Mouse (Mus musculus) kidney, embryonic 16.5 days (tissue): Measurements from ENCODE around the gene Zfp628. TPM values are rescaled to one million over a fixed set of nuclear protein-coding genes. Genes with fewer than 3 reads are reported as not detected.
"Not testable (repeated sequence)": the region's sequence is repeated elsewhere in the genome, so short reads cannot be mapped to it uniquely, and the experiment has no call there.

Experiments
- ATAC-seq: fragments of 200-750 bp; cut with Nextera tagmentation; 2 replicates; pipeline ENCODE4 v1.8.0; 2017; ENCODE audit warnings: moderate TSS enrichment; ENCODE audit not compliant: low FRiP score, low TSS enrichment
- H3K27ac ChIP-seq: fragments of 300-500 bp; sonication (generic); 2 replicates; pipeline ENCODE4 v1.5.1; 2014; ENCODE audit warnings: low read length
- H3K27me3 ChIP-seq: fragments of 300-500 bp; sonication (generic); 2 replicates; pipeline ENCODE4 v1.6.1; 2014; ENCODE audit warnings: low read length, control low read depth, mixed read lengths; ENCODE audit not compliant: insufficient read depth
- H3K36me3 ChIP-seq: fragments of 300-500 bp; sonication (generic); 2 replicates; pipeline ENCODE4 v1.6.1; 2014; ENCODE audit warnings: low read length, control low read depth, mixed read lengths; ENCODE audit not compliant: insufficient read depth
- H3K4me1 ChIP-seq: fragments of 300-500 bp; sonication (generic); 2 replicates; pipeline ENCODE4 v1.6.1; 2014; ENCODE audit warnings: low read length, control low read depth, mixed read lengths; ENCODE audit not compliant: insufficient read depth
- H3K4me2 ChIP-seq: fragments of 300-500 bp; sonication (generic); replicated peaks from 2 replicates; pipeline ENCODE4 v1.6.1; 2014; ENCODE audit warnings: low read depth, low read length
- H3K4me3 ChIP-seq: fragments of 300-500 bp; sonication (generic); 2 replicates; pipeline ENCODE4 v1.5.1; 2014; ENCODE audit warnings: mild to moderate bottlenecking, low read length
- H3K9ac ChIP-seq: fragments of 300-500 bp; sonication (generic); replicated peaks from 2 replicates; pipeline ENCODE4 v1.6.1; 2014; ENCODE audit warnings: low read length
- H3K9me3 ChIP-seq: fragments of 300-500 bp; sonication (generic); 2 replicates; pipeline ENCODE4 v1.6.1; 2016; ENCODE audit warnings: low read length, control low read depth
- WGBS: fragments of 180-500 bp; shearing (Covaris S2); extraction: QIAGEN DNeasy Blood & Tissue Kit; methylation state at CpG from one replicate; pipeline ENCODE4 v1.1.7; 2014; 5-methylcytosine and 5-hydroxymethylcytosine counted together
- polyA plus RNA-seq: library from polyadenylated mRNA; unstranded; fragments of >200 nt; fragmentation: Nextera tagmentation; extraction: Ambion mirVana; gene quantifications from 2 replicates; pipeline ENCODE4 v1.2.1, GENCODE M21; 2015

Zfp628 gene
- 3.6 and 4.2 TPM in 2 replicates for polyA plus RNA-seq

GRCm38 (mm10) chr7:4915007-4915665, at the start of gene Zfp628:
TSS of gene Zfp628 (plus strand) at chr7:4915217.
- 0% methylated on average over 55 of the region's 56 CpGs for WGBS
- Histone ChIP-seq H3K4me3 (peak within 1 kb of the TSS; percentile 80), H3K9me3 (no peaks in the 10 kb centered on the region), H3K36me3 (peaks cover 29% of the 10 kb centered on the region), H3K9ac (peak within 1 kb of the TSS; percentile 96), H3K4me1 (peaks cover 17% of the 10 kb centered on the region), H3K4me2 (peak within 1 kb of the TSS; percentile 65), H3K27ac (peak within 1 kb of the TSS; percentile 98), H3K27me3 (no peaks in the 10 kb centered on the region)
- peak; percentile 87 for ATAC-seq

- H3K4me2 ChIP-seq: peak overlapping the region; percentile 60
- ATAC-seq: peak; percentile 100
- peak overlapping the region; percentile 52; the same call in 1 of the 2 replicates for H3K27ac ChIP-seq
- no peaks in the 10 kb centered on the region for H3K27me3 ChIP-seq
- H3K9ac ChIP-seq: peak overlapping the region; percentile 73
- no peaks in the 10 kb centered on the region for H3K36me3 ChIP-seq
- H3K4me1 ChIP-seq: peaks cover 5% of the 10 kb centered on the region
- H3K4me3 ChIP-seq: peak overlapping the region; percentile 55
- 3% methylated on average over 40 of the region's 40 CpGs for WGBS
- no peaks in the 10 kb centered on the region for H3K9me3 ChIP-seq
Observed at GRCm38 (mm10) chr7:4865579-4866493, 49.2 kb upstream of the Zfp628 start.

GRCm38 (mm10) chr7:4866631-4867180, 48.3 kb upstream of the Zfp628 start:
- Histone ChIP-seq H3K27me3 (no peaks in the 10 kb centered on the region), H3K4me2 (peak overlapping the region; percentile 60), H3K27ac (peak overlapping the region; percentile 52; the same call in 1 of the 2 replicates), H3K4me1 (peaks cover 5% of the 10 kb centered on the region), H3K9ac (peak overlapping the region; percentile 65), H3K36me3 (no peaks in the 10 kb centered on the region), H3K9me3 (no peaks in the 10 kb centered on the region), H3K4me3 (peak overlapping the region; percentile 55)
- ATAC-seq: no peak
- 48% methylated on average over 10 of the region's 10 CpGs for WGBS

DNA sequence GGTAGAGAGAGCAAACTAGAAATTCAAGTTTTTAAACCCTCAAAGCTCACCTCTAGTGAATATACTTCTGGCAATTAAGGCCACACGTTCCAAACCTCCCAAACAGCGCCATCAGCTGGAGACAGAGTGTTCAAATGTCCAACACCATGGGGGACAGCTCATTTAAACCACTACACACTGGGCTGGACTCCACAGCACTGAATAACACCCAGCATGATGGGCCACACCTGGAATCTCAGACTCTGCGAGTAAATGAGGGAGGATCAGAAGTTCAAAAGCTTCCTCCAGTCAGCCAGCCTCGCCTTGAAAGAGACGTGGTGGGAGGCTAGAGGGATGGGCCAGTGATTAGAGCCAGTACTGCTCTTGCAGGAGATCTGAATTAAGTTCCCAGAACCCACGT, 44.9 kb upstream of the Zfp628 start, which contains the start of gene Isoc2b:
Gene Isoc2b (minus strand): TSS at position 126 of the 400 bp plus-strand sequence.
- Histone ChIP-seq H3K9ac (no peak within 1 kb of the TSS), H3K27ac (no peak within 1 kb of the TSS), H3K4me1 (peaks cover 5% of the 10 kb centered on the region), H3K9me3 (no peaks in the 10 kb centered on the region), H3K4me3 (no peak within 1 kb of the TSS), H3K4me2 (no peak within 1 kb of the TSS), H3K36me3 (no peaks in the 10 kb centered on the region), H3K27me3 (no peaks in the 10 kb centered on the region)
- 54% methylated on average over 6 of the region's 6 CpGs for WGBS
- no peak for ATAC-seq

DNA sequence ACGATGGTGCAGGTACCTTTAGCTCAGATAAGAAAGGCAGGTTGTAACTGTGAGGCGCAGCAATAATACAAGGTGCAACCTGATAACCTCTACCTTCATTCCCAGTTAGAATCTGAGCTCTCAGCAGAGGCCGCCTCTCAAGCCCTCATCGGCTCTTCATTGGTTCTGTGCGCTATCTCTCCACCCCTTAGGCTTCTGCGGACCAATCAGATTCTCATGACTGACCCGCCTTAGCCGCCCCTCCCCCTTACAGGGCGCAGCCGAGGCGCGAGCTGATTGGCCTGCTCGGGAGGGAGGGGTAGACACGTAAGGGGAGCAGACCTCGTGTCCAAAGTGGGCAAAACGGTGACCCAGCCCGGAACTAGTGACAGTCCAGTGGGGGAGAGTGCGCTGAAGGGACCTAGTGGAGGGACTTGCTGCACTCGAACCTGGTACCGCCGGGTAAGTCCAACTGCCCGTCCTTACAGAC, 38.2 kb upstream of the Zfp628 start, which contains the start of gene Isoc2a:
Gene Isoc2a (plus strand): TSS at position 401 of the 469 bp plus-strand sequence.
- under 1% methylated on average over 21 of the region's 22 CpGs for WGBS
- Histone ChIP-seq H3K4me3 (peak within 1 kb of the TSS; percentile 66), H3K36me3 (no peaks in the 10 kb centered on the region), H3K27ac (peak within 1 kb of the TSS; percentile 40; the same call in 1 of the 2 replicates), H3K4me2 (peak within 1 kb of the TSS; percentile 93), H3K9me3 (no peaks in the 10 kb centered on the region), H3K27me3 (no peaks in the 10 kb centered on the region), H3K4me1 (peaks cover 15% of the 10 kb centered on the region), H3K9ac (peak within 1 kb of the TSS; percentile 74)
- ATAC-seq: peak; percentile 100

GRCm38 (mm10) chr7:4877226-4877625, 37.8 kb upstream of the Zfp628 start:
- Histone ChIP-seq H3K27ac (no peak overlapping the region), H3K4me1 (peaks cover 15% of the 10 kb centered on the region), H3K4me3 (peak overlapping the region; percentile 66), H3K36me3 (no peaks in the 10 kb centered on the region), H3K4me2 (peak overlapping the region; percentile 93), H3K27me3 (no peaks in the 10 kb centered on the region), H3K9ac (peak overlapping the region; percentile 74), H3K9me3 (peaks cover 4% of the 10 kb centered on the region; the same call in 1 of the 2 replicates)
- ATAC-seq: no peak; the same call in 1 of the 2 replicates
- 6% methylated on average over 11 of the region's 11 CpGs for WGBS

DNA sequence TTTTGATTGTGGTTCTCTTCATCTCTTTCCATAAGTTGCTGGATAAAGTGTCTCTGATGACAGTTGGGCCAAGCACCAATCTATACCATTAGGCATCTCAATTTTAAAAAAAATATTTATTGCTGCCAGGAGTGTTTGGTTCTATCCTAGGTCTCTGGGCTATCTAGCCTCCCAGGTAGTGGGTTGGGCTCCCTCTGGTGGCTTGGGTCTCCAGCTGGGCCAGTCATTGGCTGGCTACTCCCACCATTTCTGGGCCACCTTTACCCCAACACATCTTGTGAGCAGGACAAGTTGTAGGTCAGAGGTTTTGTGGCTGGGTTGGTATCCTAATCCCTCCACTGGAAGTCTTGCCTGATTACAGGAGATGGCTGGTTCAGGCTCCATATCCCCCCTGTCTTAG, 36.8 kb upstream of the Zfp628 start:
- Histone ChIP-seq H3K4me2 (no peak overlapping the region), H3K27ac (no peak overlapping the region), H3K4me1 (peaks cover 15% of the 10 kb centered on the region), H3K36me3 (no peaks in the 10 kb centered on the region), H3K4me3 (no peak overlapping the region), H3K27me3 (no peaks in the 10 kb centered on the region), H3K9me3 (peaks cover 4% of the 10 kb centered on the region; the same call in 1 of the 2 replicates), H3K9ac (no peak overlapping the region)
- ATAC-seq: no peak

DNA sequence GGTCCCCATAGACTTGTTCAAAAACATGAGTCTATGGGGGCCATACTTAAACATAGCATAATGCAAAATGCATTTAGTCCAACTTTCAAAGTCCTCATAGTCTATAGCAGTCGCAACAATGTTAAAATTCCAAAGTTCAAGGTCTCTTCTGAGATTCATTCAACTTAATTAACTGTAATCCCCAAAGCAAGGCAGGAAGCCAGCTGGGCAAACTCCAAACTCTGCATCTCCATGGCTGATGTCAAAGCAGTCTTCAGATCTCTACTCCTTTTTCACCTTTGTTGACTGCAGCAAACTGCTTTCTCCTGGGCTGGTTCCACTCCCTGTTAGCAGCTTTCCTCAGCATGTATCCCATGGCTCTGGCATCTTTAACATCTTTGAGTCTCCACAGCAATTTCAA, 36.0 kb upstream of the Zfp628 start:
- not testable (repeated sequence) for H3K4me3 ChIP-seq, H3K27ac ChIP-seq, H3K9ac ChIP-seq, H3K9me3 ChIP-seq, H3K36me3 ChIP-seq, H3K4me2 ChIP-seq, ATAC-seq, H3K27me3 ChIP-seq
- H3K4me1 ChIP-seq: peaks cover 15% of the 10 kb centered on the region
- 78% methylated on average over 1 of the region's 1 CpGs for WGBS

DNA sequence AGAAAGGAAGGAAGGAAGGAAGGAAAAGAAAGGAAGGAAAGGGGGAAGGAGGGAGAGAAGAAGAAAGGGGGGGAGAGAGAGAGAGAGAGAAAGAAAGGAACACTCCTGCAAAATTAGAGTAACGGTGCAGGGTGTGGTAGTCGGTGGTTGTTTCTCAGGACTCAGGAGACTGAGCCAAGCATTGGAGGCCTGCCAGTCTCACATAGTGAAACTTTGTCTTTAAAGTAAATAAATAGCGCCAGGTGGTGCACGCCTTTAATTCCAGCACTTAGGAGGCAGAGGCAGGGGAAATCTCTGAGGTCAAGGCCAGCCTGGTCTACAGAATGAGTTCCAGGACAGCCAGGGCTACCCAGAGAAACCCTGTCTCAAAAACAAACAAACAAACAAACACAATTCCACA, 28.3 kb upstream of the Zfp628 start:
- no peak overlapping the region for H3K9ac ChIP-seq
- H3K4me2 ChIP-seq: no peak overlapping the region
- no peaks in the 10 kb centered on the region for H3K36me3 ChIP-seq
- WGBS: 72% methylated on average over 4 of the region's 4 CpGs
- no peaks in the 10 kb centered on the region for H3K4me1 ChIP-seq
- H3K4me3 ChIP-seq: no peak overlapping the region
- H3K27me3 ChIP-seq: no peaks in the 10 kb centered on the region
- peaks cover 6% of the 10 kb centered on the region for H3K9me3 ChIP-seq
- no peak overlapping the region for H3K27ac ChIP-seq
- no peak for ATAC-seq
